Mouse (Mus musculus) cortical plate, adult 2 months (tissue): Measurements from ENCODE around the gene Pde5a.

Experiments used
- CTCF ChIP-seq: fragments of 200-500 bp; IDR thresholded peaks from 2 replicates; pipeline ENCODE4 v1.5.1; 2011; ENCODE audit warnings: mild to moderate bottlenecking, control low read depth, low read length; ENCODE audit not compliant: insufficient read depth; ENCODE audit errors: extremely low read depth
- POLR2A ChIP-seq: fragments of 200-500 bp; IDR thresholded peaks from 2 replicates; pipeline ENCODE4 v1.6.1; 2011; ENCODE audit warnings: mild to moderate bottlenecking, low read length, control low read depth; ENCODE audit not compliant: insufficient read depth; ENCODE audit errors: extremely low read depth

GRCm38 (mm10) chr3:122810986-122811385 lies 82.2 kb downstream of the Pde5a start:
- no peak for TF ChIP-seq POLR2A
- no peak for TF ChIP-seq CTCF
